Mouse (Mus musculus) erythroid progenitor cell, adult 5-6 weeks (primary cell): ENCODE results near the gene Lyst. TPM values are rescaled to one million over a fixed set of nuclear protein-coding genes. Genes with fewer than 3 reads are reported as not detected.

Source experiments
- ATAC-seq: replicated peaks from 2 replicates; pipeline ENCODE4 v1.8.0; 2016; ENCODE audit warnings: moderate number of reproducible peaks, mild to moderate bottlenecking, moderate TSS enrichment, inconsistent platforms; ENCODE audit not compliant: poor library complexity, low FRiP score, severe bottlenecking
- total RNA-seq, 2 experiments: library from RNA; stranded (forward) in 1 of 2; stranded (reverse) in 1 of 2; fragments of 150-400 nt in 1 of 2; fragments of 186-747, 209-891 nt in 1 of 2; gene quantifications; 2 replicates each; pipeline versions ENCODE4 v1.2.3 to v1.2.4; 2015 to 2017; ENCODE audit warnings: low replicate concordance in 2 of 2

Gene Lyst
- total RNA-seq, 2 experiments from 2014 or later = 18.1 to 28.1 TPM

DNA sequence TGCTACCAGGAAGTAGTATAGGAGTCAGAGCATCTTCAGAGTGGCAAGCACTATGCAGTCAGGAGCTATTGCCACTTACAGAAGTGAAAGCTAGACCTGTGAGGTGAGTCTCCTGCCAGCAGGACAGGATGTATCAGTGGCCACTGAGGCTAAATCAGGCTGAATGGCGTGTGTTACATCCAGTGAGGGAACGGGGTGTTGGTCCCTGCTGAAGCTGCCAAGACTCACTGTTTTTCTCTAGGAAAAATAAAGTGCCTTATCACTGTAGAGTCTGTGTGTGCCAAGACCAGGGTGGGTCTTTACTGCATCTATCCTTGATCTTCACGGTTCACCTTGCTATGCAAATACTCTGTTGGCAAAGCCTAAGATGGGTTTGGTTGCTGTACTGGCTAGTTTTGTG lies 228.5 kb downstream of the Lyst start:
- no peak for ATAC-seq

DNA sequence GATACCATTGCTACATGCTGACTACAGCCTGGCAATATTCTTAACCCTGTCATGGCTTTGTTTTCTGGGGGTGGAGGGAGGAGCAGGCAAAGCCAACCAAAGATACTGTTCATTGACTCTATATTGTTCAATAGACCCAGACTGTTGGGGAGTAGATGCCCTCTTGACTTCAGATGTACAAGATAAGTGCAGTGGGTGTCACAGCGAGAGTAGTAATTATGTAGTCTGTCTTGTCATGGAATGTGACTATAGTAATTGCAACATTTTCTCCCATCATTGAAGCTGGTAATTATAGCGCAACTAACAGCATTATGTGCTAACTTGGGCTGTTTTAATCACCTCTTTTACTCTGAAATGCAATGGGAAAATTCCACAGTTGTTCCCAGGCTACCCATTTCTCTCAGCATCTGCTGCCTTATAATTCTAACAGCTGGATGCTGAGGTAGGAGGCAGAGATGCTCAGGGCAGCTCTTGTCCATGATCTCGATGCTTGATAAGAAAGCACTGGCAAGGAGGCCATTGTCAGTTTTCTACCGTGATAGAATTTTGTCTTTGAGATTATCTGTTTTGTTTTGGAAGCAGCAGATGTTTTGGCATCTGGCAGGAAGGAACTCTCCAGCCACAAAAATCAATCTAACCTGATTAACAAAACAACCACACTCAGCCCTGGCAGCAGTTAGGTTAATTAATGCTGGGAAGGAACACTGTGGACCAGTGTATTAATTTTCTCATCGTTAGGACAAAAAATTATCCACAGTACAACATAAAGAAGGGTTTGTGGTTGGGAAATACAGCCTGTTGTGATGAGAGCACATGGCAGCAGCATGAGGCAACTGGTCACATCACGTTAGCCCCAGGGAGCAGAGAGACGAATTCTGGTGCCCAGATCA lies 230.3 kb downstream of the Lyst start:
- ATAC-seq = no peak

DNA sequence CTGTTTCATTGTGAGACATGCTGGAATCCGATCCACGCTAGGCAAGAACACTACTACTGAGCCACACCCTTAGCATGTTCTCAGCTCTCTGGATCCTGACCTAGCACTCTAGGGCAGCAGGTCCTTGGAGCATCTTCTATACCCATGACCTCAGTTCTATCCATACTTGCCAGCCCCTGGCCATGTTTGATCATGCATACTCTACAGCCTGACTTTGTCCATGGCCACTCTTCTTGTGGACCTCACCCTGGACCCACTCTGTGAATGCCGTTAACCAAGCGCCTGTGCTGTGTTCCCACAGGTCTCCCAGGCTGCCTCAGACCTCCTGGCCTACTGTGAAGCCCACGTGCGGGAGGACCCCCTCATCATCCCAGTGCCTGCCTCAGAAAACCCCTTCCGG lies 234.7 kb downstream of the Lyst start:
- no peak for ATAC-seq

DNA sequence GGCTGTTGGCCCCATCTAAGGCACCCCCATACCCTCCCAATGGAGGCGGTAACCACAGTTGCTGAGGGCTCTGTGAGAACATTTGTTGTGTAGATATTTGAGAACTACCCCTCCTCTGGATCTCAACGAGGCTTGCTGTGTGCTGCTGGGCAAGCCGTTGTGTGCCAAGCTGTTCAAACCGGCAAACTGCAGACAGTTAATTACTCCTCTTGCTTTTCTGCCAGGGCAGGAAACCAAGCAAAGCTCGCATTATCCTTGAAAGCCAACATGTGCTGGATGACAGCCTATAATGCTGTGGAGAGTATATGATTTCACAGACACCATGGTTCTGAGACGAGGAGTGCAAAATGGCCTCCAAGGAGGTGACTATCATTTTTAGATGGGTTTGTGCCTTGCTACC lies 236.3 kb downstream of the Lyst start:
- no peak for ATAC-seq

DNA sequence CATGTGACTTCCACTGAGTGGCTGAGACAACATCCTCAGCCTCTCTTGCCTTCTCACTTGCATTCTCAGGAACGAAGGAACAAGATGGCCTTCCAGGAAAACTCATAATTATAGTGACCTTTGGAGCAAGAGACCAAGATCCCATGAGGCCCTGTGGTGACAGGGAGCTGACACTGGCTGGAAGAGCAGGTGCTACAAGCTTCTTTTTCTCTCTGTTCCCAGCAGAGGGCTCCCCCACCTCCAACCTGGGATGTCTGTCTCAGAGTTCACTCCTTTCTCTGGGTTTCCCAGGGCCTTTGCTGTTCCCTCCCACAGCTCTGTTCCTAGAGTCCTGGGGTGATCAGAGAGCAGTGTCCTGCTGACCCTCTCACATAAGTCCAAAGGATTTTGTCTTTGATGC lies 237.9 kb downstream of the Lyst start:
- no peak for ATAC-seq

Other genes with a start within 250 kb of the Lyst start
- gene Gpr137b, start 196.4 kb upstream of the Lyst start, total RNA-seq (2015; ENCODE audit: low replicate concordance) = 4.0 and 6.7 TPM in 2 replicates
- gene Gpr137b, start 196.4 kb upstream of the Lyst start, total RNA-seq (2017; ENCODE audit: low replicate concordance) = 2.1 and 20.1 TPM in 2 replicates
- not detected in 2 replicates for gene Nid1, start 152.8 kb upstream of the Lyst start, total RNA-seq (2015; ENCODE audit: low replicate concordance)
- gene Nid1, start 152.8 kb upstream of the Lyst start, total RNA-seq (2017; ENCODE audit: low replicate concordance) = 0.39 TPM in 1 of 2 replicates, not detected in the other
- gene Gng4, start 193.7 kb downstream of the Lyst start, total RNA-seq (2015; ENCODE audit: low replicate concordance) = not detected in 2 replicates
- gene Gng4, start 193.7 kb downstream of the Lyst start, total RNA-seq (2017; ENCODE audit: low replicate concordance) = not detected in 2 replicates